Mouse (Mus musculus) CD4-positive, CD25-positive, alpha-beta regulatory T cell, adult 4 months (primary cell): ENCODE data around the gene Foxe3. TPM values are rescaled to one million over a fixed set of nuclear protein-coding genes. Genes with fewer than 3 reads are reported as not detected.
A peak's percentile ranks its signal among the peaks of the same experiment; 100 is the strongest.
"Not testable (repeated sequence)": the region's sequence is repeated elsewhere in the genome, so short reads cannot be mapped to it uniquely, and the experiment has no call there.

Experiments
- ATAC-seq: one replicate; pipeline ENCODE4 v1.8.0; 2017
- polyA plus RNA-seq, 2 experiments: library from polyadenylated mRNA; unstranded; fragments of 100-300 nt; shearing (Covaris generic); gene quantifications; one replicate each; pipeline ENCODE4 v1.2.1; 2017

The Foxe3 gene
- not detected for polyA plus RNA-seq

DNA sequence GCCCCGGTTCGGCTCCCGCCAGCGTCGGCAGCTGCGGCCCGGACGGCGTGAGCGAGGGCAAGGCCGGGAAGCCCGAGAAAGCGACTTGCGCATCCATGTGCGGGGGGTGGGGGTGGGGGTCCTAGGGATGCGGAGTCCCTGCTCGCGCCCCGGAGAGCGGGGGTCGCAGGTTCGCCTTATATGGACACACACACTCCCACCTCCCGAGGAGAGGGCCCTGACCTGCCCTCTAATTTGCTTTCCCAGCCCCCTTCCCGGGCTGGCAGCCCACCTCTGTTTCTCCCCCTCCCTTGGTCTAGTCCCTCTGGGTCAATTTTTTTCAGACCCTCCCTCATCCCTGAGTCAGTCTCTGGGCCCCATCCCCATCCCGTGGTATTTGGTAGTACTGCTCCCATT, at the start of gene Foxe3:
Gene Foxe3, minus strand, starts transcription at position 97 of the 396 bp plus-strand sequence.
- ATAC-seq = no peak

DNA sequence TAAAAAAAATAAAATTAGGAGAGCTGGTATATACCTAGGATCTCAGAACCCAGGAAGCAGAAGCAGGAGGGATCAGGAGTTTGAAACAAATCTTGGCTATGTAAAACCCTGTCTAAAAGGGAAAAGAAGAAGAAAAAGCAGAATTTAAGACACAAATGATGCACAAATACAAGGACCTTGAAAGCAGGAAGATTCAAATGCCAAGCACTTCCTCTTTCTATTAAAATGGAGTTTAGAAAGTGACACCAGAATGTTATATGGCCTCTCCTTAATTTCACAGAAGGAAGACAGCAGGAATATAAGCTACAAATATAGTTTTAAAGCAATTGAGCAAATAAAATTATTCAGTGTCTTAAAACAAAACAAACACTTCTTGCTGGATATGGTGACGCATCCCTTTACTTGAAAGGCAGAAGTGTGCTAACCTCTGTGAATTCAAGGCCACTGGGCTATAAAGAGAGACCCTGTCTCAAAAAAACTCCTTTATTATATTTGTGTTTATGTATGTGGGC, 47.5 kb upstream of the Foxe3 start:
- no peak for ATAC-seq

DNA sequence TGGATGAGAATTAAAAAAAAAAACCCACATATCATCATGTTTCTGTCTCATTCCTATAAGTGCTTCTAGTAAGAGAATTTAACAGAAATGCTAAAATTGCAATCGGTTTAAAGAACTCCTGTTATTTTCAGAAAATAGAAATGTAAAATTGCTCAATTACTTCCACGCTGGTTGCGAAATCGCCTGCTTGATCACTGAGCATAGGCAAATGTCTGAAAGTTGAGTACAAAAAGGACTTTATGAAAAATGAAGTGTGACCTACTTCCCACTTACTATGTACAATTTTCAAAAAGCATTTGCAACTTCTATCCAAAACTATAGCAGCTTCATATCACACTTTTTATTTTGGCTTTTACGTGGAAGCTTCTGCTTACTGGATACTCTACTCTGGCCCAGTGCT, 44.9 kb upstream of the Foxe3 start:
- ATAC-seq = no peak

DNA sequence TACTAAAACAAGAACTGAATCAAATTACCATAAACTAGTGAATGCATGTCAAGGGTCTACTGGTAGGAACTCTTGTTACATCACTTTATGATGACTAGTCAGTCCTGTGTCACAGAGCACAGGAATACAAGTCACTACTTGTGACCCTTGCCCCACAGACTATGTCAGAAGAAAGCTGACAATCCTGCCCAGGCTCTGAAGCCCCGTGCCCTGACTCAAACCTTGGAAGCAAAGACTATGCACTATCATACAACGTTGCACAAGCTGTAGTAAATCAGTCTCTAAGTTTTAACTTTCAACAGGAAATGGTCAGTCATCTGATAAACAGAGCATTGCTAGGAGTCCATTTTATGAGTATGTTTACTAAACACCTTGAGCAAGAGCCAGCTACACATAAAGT, 35.1 kb upstream of the Foxe3 start:
- not testable (repeated sequence) for ATAC-seq

DNA sequence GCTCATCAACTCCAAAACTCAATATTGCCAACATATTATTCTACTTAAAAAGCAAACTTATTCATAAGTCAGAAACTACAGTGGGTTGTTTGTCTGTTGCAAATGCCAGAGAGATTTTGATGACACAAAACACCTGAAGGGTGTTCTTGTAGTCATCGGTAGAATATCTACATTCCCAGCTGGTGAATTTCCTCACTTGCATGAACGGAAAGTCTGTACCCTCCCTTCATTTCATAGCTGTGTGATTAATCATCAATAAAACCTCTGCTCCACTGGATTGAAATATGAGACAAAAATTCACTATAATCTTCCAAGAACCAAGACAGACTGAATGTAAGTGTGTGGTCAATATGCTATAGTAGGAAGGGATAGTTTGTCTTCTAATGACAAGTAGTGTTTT, 33.7 kb upstream of the Foxe3 start:
- no peak for ATAC-seq

DNA sequence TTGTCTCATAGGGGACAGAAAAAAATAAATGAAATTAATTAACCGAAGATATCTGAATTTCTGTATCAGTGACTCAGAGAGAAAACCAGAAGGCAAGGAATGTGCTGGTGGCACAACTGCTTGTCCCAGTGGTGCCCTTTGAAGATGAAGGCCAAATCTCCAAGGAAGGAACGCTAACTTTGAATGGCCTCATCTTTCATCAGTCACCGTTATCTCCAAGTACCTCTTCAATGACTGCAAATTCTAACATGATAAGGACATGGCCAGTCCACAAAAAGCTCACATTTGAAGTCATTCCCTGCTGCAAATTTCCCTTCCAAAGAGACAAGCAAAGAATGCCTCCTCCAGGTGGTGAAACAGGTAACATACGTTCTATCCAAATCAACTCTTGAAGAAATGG, 33.0 kb upstream of the Foxe3 start:
- no peak for ATAC-seq

DNA sequence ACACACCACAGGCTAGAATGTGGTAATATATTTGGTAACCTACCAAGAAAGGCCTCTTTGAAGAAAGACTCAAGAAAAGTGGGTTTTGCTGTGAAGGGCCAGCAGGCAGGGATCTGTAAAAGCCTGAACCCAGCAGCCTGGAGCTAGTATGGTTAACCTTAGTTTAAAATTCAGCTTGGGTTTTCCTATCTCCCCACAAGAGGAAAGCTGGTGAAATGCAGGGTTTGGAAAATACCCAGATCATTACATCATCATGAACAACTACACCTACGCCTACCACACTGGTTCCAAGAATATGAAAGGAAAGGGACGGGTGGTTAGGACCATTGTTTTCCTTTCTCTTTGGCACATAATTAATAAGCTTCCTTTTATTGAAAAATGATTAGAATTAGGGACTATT, 32.4 kb upstream of the Foxe3 start:
- ATAC-seq = no peak

DNA sequence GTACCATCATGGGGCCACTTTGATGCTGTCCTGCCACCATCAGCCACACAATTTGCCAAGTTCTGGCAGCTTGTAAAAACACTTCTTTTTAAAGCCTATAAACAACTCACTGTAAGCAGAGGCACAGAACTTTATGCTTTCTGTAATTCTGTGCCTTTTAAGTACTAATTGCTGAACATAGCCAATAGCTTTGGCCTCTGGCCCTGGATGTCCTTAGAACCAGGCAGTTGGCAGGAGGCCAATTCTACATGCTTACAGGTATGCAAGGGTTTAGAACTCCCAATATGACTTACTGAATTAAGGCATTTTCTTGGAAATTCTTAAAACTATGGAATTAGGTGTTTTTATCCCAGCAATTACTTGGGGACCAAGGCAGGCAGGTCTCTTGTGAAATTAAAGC, 31.6 kb upstream of the Foxe3 start:
- ATAC-seq = no peak

DNA sequence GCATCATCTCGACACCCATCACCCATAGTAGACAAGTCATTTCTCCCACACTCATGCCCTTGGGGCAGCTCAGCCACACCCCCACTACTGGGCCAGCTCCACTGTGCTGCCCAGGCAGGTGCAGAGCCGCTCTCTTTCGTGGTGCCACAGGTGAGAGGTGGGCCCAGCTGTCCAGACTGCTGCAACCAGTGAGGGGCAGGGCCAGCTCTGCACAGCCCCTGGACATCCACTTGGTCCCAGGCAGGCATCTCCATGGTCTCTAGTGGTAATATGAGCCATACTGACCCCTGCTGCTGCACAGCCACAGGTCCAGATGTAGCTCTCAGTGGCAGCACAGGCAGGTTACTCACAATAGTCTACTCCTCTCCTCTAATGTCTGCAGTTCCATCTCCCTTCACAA, 27.4 kb upstream of the Foxe3 start:
- ATAC-seq = no peak

DNA sequence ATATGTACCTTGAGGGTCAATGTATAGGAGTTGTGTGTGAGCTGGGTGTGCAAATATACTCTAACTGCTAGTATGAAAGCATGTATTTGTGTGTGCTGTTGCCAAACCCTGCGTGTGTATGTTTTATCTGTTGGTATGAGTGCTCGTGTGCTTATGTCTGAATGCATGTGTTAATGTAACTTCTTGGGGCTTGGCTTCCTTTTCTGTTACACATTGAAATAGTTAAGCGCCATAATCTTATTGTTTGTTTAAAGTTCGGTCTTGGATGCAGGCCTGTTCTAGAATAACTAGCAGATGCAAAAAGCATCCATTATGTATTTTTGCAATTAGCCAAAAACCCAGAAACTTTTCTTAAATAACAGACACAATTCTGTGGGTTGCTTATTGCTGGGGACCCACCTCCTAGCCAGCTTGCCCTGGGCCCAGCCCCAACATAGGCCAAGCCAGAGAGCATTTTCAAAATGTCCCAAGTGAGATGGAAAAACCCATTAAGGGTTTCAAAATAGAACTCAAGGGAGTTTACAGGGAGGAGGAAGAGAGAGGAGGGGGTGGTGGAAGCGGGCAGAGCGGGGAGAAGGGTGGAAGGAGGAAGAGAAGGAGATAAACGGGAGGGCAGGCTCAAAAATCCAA, 22.2 kb upstream of the Foxe3 start:
- ATAC-seq = peak; percentile 30

DNA sequence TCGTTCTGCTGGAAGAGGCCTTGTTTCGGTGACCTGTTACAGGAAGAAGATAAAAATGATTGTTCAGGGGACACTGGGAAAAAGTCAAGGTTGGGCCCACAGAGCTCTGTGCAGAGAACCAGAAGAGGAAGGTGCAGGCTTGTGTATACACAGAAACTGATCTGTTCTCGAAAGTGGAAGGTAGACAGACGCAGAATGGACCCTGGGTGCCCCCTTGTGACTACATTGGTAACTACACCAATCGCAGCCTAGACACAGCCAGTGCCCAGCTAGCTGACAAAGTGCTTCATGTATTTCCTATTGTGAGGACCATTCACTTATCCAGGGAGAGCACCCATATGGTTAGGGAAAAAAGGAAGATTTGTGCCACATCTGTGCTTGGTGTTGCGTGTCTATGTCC, 21.6 kb upstream of the Foxe3 start:
- ATAC-seq = peak; percentile 94

DNA sequence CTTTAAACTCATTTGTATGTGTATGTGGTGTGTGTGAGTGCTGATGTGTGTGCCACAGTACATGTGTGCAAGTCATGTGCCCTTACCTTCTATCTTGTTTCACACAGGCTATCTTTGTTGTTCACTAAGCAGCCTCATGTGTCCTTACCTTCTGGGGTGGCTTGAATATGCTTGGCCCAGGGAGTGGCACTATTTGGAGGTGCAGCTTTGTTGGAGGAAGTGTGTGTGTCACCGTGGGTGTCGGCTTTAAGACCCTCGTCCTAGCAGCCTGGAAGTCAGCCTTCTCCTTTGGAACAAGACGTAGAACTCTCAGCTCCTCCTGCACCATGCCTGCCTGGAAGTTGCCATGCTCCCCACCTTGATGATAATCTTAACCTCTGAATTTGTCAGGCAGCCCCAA, 20.6 kb upstream of the Foxe3 start:
- ATAC-seq = no peak

DNA sequence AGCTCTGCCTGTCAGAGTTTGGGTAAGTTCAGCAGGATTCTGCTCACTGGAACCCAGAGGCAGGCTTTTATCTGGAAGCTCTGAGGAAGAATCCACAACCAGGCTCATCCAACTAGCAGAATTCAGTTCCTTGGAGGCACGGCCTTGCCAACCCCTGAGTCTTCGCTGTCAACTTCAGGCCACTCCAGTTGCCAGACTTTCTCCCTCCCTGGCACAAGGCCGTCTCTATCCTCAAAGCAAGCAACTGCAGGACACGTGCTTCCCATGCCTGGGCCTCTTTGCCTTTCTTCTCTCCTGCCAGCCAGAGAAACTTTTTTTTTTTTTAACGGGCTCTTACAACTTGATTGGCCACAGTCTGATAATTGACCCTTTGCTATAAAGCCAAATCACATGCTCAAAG, 19.2 kb upstream of the Foxe3 start:
- ATAC-seq = no peak

DNA sequence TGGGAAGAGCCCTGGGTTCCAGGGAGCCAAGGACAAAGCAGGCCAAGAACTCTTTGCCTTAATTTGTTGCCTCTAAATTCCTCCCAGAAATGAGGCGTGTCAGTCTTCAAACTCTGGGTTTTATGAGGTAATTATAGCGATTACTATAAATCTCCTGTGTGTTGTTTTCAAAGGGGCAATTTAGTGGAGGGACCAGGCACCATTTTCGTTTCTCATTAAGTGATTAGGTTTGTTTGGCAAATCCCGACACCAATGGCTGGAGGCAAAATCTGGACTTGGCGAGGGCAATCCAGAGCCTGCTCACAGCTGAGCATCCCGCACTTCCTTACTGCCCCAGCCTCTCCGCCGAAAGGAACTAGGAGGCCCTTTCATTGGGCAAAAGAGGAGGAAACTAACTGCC, 16.8 kb upstream of the Foxe3 start:
- no peak for ATAC-seq

DNA sequence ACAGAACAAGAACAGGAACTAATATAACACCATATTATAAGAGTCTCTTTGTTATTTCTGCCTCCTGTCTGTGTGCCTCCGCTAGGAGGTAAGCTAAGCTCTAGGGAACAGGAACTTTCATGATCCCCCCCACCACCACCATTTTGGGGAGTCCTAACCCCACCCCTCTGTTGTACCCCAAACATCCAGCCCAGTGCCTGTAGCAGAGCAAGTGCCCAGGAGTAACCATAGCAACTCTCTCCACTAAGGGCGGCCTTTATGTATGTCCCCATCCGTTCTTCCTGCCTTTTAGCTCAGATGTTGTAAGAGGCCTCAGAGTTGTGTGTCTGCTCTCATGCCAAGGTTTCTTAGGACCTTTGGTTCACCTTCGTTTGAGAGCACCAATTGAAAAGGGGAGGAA, 16.3 kb upstream of the Foxe3 start:
- no peak for ATAC-seq

DNA sequence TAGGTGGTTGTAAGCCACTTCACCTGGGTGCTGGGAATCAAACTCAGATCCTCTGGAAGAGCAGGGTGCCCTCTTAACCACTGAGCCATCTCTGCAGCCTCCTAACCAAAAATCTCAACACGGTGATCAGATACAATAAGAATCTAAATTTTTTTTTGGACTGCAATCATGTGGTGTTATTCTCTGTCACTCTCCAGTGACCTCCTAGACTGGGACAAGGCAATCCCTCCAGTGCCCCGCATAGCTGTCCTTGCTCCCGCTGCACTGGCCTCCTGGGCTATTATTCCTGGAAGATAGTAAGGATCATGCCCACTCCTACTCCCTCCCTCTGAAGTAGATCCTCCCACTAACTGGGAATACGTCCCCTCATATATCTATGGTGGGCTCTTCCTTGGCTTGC, 15.5 kb upstream of the Foxe3 start:
- no peak for ATAC-seq

DNA sequence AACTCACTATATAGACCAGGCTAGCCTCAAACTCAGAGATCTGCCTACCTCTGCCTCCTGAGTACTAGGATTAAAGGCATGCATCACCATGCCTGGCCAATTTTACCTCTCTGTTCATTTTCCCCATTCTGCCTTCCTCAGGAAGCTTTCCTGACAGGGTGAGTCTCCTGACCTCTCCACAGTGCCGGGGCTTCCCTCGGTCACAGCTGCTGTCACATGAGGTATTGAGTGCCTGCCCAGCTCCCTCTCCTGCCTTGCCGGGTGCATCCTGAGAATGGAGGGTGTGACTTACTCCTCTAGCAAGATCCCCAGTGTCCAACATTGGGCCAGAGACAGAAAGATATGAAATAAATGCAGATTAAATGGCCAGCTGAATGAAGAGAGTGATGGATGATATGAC, 12.4 kb upstream of the Foxe3 start:
- ATAC-seq = no peak

DNA sequence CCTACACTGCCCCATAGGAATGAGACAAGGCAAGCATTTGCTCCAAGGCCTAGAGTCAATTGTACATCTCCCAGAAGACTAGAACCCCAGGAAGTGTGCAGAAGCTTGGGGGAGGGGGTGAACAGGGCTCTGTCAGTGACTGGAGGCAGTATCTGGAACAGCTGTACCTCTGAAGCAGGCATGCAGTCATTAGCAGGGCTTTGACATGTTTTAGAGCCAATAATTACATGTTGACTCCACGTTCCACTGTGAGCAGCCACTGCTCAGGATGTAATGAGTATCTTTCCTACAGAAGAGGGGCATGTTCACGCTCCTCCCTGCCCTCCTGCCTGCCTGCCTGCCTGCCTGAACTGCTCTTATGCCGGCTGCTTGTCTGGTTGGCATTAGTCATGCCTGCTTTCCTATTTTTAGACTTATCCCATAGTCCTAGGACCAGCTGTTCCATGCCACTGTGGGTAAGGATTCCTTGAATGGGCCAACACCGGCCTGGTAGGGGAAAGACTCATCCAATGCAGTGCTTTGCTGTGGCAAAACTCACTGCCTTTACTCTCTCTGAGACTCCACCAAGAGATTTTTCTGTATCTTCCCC, 11.7 kb upstream of the Foxe3 start:
- no peak for ATAC-seq

DNA sequence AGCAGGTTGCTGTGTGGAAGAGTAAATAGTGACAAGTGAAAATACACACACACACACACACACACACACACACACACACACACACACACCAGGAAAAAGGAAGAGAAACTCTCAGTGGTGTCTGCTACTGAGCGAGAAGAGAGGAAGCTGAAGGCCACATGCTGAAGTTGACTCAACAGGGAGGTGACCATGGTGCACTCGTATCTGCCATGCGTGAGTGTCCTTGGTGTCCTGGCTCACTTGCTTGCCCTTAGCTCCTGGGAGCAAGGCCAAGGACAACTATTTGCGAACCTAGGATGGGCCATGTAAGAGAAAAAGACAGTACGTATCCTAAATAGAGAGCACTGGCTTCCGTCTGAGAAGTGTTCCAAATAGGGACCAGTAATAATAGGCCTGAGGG, 8.4 kb upstream of the Foxe3 start:
- no peak for ATAC-seq

DNA sequence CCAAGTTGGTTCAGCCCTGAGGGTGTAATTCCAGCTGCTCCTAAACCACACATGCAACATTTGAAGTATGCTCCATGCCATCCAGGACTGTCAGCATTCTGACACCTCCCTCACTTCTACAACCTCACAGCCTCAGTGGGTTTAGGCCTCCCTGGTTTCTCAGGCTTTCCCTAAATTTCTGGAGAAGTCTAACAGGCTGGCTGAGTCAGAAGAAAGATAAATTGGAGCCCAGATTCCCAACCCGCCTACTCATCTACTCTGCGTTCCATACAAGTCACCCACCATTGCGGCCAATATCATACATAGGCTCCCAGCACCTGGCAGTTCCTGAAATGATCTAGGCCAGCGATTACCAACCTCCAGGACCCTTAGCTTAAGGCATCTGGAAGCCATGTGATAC, 6.9 kb upstream of the Foxe3 start:
- ATAC-seq = no peak

DNA sequence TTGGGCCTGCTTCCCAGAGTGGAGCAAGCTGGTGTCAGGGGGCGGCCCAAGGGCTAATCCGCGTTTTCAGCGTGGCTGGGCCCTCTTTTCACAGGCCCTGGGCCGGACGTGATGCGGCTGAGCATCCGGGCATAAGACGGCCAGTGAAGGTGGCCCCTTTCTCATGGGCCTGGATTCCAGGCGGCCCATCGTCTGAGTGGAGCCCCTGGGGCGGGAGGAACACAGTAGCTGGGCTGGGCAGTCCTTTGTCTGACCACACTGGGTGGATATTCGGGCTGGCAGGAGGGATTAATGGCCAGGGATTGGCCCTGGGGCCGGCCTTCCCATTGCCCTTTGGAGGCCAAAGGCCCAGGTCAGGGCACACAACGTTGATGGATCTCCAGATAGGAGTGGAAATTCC, 3.3 kb upstream of the Foxe3 start:
- ATAC-seq = no peak

DNA sequence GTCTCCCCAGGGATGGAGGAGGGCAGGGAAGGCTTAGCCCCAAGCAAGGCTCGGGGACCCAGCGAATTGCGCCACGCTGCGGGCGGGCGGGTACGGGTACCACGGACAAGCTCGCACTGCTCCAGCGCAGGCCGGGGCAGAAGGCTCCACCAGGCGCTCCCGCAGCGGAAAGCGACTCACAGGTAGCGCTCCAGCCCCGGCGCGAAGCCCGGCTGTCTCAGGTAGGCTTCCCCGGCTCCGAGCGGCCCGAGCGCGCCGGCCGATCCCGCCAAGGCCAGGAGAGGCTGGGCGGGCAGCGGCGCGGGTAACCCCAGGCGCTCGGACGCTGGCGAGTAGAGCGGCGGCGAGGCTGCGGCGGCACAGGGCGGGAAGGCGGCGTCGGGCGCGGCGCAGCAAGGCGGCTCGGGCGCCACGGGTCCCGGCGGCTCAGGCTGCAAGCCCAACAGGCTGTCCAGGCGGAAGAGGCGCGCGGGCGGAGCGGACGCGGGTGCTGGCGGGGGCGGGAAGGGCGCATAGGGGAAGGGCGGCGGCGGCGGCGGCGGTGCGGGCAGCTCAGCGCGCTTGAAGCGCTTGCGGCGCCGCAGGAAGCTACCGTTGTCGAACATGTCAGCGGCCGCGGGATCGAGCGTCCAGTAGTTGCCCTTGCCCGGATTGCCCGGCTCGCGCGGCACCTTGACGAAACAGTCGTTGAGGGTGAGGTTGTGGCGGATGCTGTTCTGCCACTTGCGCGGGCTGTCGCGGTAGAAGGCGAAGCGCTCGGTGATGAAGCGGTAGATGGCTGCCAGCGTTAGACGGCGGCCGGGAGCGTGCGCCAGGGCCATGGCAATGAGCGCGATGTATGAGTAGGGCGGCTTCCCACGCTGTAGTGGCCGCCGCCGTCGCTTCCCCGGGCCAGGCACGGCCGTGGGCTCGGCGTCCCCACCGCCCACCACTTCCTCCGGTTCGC, 569 bp downstream of the Foxe3 start:
- ATAC-seq = peak; percentile 8

DNA sequence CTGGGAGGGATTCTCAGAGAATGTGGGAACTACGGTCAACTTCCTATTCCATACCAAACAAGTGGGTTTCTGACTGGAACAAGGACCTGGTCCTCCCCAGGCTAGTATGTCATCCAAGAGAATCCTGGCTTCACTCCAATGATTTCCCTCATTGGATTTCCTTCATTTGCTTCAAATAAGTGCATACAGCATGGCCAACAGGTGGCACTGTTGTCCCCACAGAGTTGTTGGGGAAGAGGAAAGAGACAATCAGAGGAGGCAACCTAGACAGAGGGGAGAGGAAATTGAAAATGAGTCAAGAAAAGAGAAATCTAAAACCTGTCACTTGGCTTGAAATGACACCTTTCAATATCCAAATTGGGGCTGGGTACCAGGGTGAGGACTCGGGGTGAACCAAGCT, 8.7 kb downstream of the Foxe3 start:
- peak; percentile 79 for ATAC-seq

DNA sequence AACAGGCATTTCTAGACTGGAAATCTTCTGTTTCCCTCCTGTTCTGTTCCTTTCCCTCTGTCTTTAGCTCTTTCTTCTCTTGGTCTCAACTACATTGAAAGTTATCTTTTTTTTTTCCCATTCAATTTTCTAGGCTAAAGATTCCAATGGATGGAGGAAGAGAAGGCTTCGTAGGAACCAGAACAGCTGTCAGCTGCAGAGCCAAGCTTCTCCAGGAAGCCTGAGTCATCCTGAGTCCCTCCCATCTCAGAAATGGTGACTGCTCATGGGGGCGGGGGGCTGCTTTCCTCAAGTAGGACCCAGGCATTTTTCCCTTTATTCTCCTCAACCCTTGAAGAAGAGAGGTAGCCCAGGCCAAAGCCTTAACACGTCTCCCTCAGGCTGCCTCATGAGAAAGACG, 9.8 kb downstream of the Foxe3 start:
- ATAC-seq = no peak
